Mouse (Mus musculus) embryonic facial prominence, embryonic 13.5 days (tissue): ENCODE data around the gene Olfr1396. TPM values are rescaled to one million over a fixed set of nuclear protein-coding genes. Genes with fewer than 3 reads are reported as not detected.
"Not testable (repeated sequence)": the region's sequence is repeated elsewhere in the genome, so short reads cannot be mapped to it uniquely, and the experiment has no call there.

Experiments used
- ATAC-seq: fragments of 200-750 bp; cut with Nextera tagmentation; 2 replicates; pipeline ENCODE4 v1.8.0; 2017; ENCODE audit warnings: low read depth; ENCODE audit not compliant: insufficient number of reproducible peaks, insufficient read depth, low FRiP score, low TSS enrichment
- H3K27ac ChIP-seq: fragments of 300-500 bp; sonication (generic); 2 replicates; pipeline ENCODE4 v1.5.1; 2015; ENCODE audit warnings: moderate library complexity, mild to moderate bottlenecking, inconsistent platforms
- H3K27me3 ChIP-seq: fragments of 300-500 bp; sonication (generic); 2 replicates; pipeline ENCODE4 v1.6.1; 2015; ENCODE audit warnings: mild to moderate bottlenecking, inconsistent platforms
- H3K36me3 ChIP-seq: fragments of 300-500 bp; sonication (generic); 2 replicates; pipeline ENCODE4 v1.6.1; 2015; ENCODE audit warnings: mild to moderate bottlenecking, inconsistent platforms
- H3K4me1 ChIP-seq: fragments of 300-500 bp; sonication (generic); 2 replicates; pipeline ENCODE4 v1.6.1; 2015; ENCODE audit warnings: inconsistent platforms
- H3K4me2 ChIP-seq: fragments of 300-500 bp; sonication (generic); 2 replicates; pipeline ENCODE4 v1.6.1; 2015; ENCODE audit warnings: moderate library complexity, mild to moderate bottlenecking, inconsistent platforms
- H3K4me3 ChIP-seq: fragments of 300-500 bp; sonication (generic); 2 replicates; pipeline ENCODE4 v1.5.1; 2015; ENCODE audit warnings: mild to moderate bottlenecking, inconsistent platforms
- H3K9ac ChIP-seq: fragments of 300-500 bp; sonication (generic); 2 replicates; pipeline ENCODE4 v1.6.1; 2015; ENCODE audit warnings: mild to moderate bottlenecking, inconsistent platforms
- H3K9me3 ChIP-seq: fragments of 300-500 bp; sonication (generic); 2 replicates; pipeline ENCODE4 v1.6.1; 2016; ENCODE audit warnings: inconsistent platforms
- WGBS: fragments of 180-500 bp; shearing (Covaris S2); methylation state at CpG from one replicate; pipeline ENCODE4 v1.1.7; 2015; ENCODE audit warnings: mixed read lengths; 5-methylcytosine and 5-hydroxymethylcytosine counted together
- polyA plus RNA-seq: library from polyadenylated mRNA; unstranded; fragments of >200 nt; fragmentation: Nextera tagmentation; extraction: Ambion mirVana; gene quantifications from 2 replicates; pipeline ENCODE4 v1.2.1, GENCODE M21; 2015

Olfr1396 gene
- polyA plus RNA-seq, 1 experiment from 2014 or later, result not detected

GRCm38 (mm10) chr11:49076001-49076757 is 38.5 kb downstream of the Olfr1396 start, which contains the start of gene Ifi47:
Gene Ifi47, plus strand, starts transcription at chr11:49076587.
- not testable (repeated sequence) for H3K36me3 ChIP-seq, H3K9me3 ChIP-seq, ATAC-seq, H3K4me1 ChIP-seq, H3K4me2 ChIP-seq, H3K27me3 ChIP-seq, H3K9ac ChIP-seq, H3K4me3 ChIP-seq, H3K27ac ChIP-seq
- WGBS, result 60% methylated on average over 6 of the region's 6 CpGs

DNA sequence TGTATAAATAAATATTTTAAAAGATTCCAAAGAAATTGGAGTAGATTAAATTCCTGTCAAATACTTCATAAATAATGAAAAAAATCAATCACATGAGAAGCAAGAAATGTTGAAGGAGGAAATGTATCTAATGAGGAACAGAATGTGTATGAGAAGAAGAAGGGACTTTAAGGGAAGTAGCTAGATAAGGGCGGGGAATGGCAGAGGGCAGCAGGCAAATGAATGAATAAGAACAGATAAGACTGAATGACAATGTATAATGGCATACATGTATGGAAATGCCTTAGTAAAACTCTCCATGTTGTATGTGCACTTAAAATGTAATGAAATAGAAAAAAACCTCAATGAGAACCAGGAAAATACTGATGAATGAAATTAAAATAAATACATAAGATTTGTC is 46.3 kb downstream of the Olfr1396 start:
- no peak for ATAC-seq
- Histone ChIP-seq H3K27me3 (no peaks in the 10 kb centered on the region), H3K9ac (no peak overlapping the region), H3K4me2 (no peak overlapping the region), H3K9me3 (no peaks in the 10 kb centered on the region), H3K4me3 (no peak overlapping the region), H3K36me3 (no peaks in the 10 kb centered on the region), H3K4me1 (no peaks in the 10 kb centered on the region), H3K27ac (no peak overlapping the region)
- WGBS, result 89% methylated on average over 1 of the region's 1 CpGs

GRCm38 (mm10) chr11:49063713-49064469 is 50.8 kb downstream of the Olfr1396 start, which contains the start of gene Tgtp2:
Gene Tgtp2, minus strand, starts transcription at chr11:49064206.
- not testable (repeated sequence) for H3K4me3 ChIP-seq, H3K4me1 ChIP-seq, H3K27ac ChIP-seq, H3K9ac ChIP-seq, ATAC-seq, H3K36me3 ChIP-seq, H3K27me3 ChIP-seq, H3K9me3 ChIP-seq, H3K4me2 ChIP-seq
- 69% methylated on average over 5 of the region's 5 CpGs for WGBS

DNA sequence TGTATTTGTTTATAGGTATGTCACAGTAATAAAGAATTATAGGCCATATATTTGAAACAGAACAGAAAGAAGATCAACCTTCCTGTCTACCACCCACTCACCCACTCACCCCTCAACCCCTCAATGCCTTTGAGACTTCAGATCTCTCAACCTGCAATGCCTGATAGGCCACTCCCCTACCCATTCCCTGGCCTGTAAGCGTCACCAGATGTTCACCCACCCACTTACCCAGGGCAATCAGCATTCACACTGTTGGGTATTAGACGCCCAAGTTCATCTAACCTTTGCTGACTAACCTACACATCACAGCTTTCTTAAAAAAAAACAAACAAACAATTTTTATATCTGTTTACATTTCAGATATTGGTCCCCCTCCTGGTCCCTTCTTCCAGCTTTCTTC is 52.8 kb downstream of the Olfr1396 start:
- H3K9me3 ChIP-seq, H3K9ac ChIP-seq, H3K36me3 ChIP-seq, H3K27ac ChIP-seq, H3K4me1 ChIP-seq, ATAC-seq, H3K4me3 ChIP-seq, H3K27me3 ChIP-seq, H3K4me2 ChIP-seq: not testable (repeated sequence)
- WGBS, result 71% methylated on average over 2 of the region's 2 CpGs

DNA sequence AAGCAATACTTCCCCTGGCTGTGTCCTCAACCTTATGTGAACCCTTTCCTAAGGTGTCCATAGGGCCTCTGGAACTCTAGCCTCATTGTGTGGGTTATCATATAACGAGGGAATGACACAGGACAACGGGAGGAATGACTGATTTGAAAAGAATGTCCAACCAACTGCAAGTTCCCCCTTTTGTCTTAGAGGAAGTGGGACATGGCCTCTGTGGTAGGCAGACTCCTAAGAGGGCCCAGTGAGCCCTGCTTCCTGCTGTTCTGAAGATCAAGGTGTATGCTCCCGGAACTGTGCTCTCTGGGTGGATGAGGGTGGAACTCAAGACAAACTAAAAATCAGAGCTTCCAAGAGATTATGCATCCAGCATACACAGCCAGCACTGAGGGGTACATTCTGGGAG is 54.6 kb downstream of the Olfr1396 start:
- H3K36me3 ChIP-seq, H3K4me1 ChIP-seq, ATAC-seq, H3K27ac ChIP-seq, H3K9me3 ChIP-seq, H3K4me3 ChIP-seq, H3K4me2 ChIP-seq, H3K27me3 ChIP-seq, H3K9ac ChIP-seq: not testable (repeated sequence)
- WGBS, result 65% methylated on average over 2 of the region's 3 CpGs

Other genes with a start within 250 kb of the Olfr1396 start
- gene Irgm1, start 243.2 kb downstream of the Olfr1396 start, polyA plus RNA-seq, result 3.9 and 4.3 TPM in 2 replicates
- 0.23 and 0.28 TPM in 2 replicates for gene Gm5431, start 212.7 kb downstream of the Olfr1396 start, polyA plus RNA-seq
- 2.1 and 9.1 TPM in 2 replicates for gene Psme2b, start 168.7 kb downstream of the Olfr1396 start, polyA plus RNA-seq
- not detected in 2 replicates for gene Olfr56, start 136.0 kb downstream of the Olfr1396 start, polyA plus RNA-seq
- 0.29 and 0.48 TPM in 2 replicates for gene 9930111J21Rik1, start 135.5 kb downstream of the Olfr1396 start, polyA plus RNA-seq
- 0.07 TPM in 1 of 2 replicates, not detected in the other for gene Gm12185, start 122.6 kb downstream of the Olfr1396 start, polyA plus RNA-seq
- not detected in 2 replicates for gene Tgtp1, start 120.7 kb downstream of the Olfr1396 start, polyA plus RNA-seq
- gene 9930111J21Rik2, start 63.6 kb downstream of the Olfr1396 start, polyA plus RNA-seq, result 0.20 and 0.61 TPM in 2 replicates
- 0.11 and 0.30 TPM in 2 replicates for gene Tgtp2, start 50.7 kb downstream of the Olfr1396 start, polyA plus RNA-seq
- 0.72 and 1.8 TPM in 2 replicates for gene Ifi47, start 38.3 kb downstream of the Olfr1396 start, polyA plus RNA-seq
- 0.08 TPM in 1 of 2 replicates, not detected in the other for gene Olfr1395, start 27.4 kb upstream of the Olfr1396 start, polyA plus RNA-seq
- not detected in 2 replicates for gene Olfr1394, start 39.5 kb upstream of the Olfr1396 start, polyA plus RNA-seq
- gene Btnl9, start 72.3 kb upstream of the Olfr1396 start, polyA plus RNA-seq, result 0.51 and 0.81 TPM in 2 replicates
- gene Zfp62, start 88.4 kb upstream of the Olfr1396 start, polyA plus RNA-seq, result 41.7 and 46.5 TPM in 2 replicates
- 53.5 and 56.7 TPM in 2 replicates for gene Mgat1, start 129.3 kb upstream of the Olfr1396 start, polyA plus RNA-seq
- gene Olfr1393, start 163.4 kb upstream of the Olfr1396 start, polyA plus RNA-seq, result not detected in 2 replicates
- not detected in 2 replicates for gene Olfr1392, start 170.4 kb upstream of the Olfr1396 start, polyA plus RNA-seq
- not detected in 2 replicates for gene Olfr10, start 189.9 kb upstream of the Olfr1396 start, polyA plus RNA-seq
- gene Olfr1391, start 207.9 kb upstream of the Olfr1396 start, polyA plus RNA-seq, result 0.10 TPM in 1 of 2 replicates, not detected in the other
- not detected in 2 replicates for gene Olfr1390, start 220.3 kb upstream of the Olfr1396 start, polyA plus RNA-seq